Mouse (Mus musculus): Measurements from ENCODE around the gene Gm10721. TPM values are rescaled to one million over a fixed set of nuclear protein-coding genes. Genes with fewer than 3 reads are reported as not detected.
"Not testable (repeated sequence)": the region's sequence is repeated elsewhere in the genome, so short reads cannot be mapped to it uniquely, and the experiment has no call there.

Gene Gm10721
- polyA plus RNA-seq, 1 experiment, result not detected

DNA sequence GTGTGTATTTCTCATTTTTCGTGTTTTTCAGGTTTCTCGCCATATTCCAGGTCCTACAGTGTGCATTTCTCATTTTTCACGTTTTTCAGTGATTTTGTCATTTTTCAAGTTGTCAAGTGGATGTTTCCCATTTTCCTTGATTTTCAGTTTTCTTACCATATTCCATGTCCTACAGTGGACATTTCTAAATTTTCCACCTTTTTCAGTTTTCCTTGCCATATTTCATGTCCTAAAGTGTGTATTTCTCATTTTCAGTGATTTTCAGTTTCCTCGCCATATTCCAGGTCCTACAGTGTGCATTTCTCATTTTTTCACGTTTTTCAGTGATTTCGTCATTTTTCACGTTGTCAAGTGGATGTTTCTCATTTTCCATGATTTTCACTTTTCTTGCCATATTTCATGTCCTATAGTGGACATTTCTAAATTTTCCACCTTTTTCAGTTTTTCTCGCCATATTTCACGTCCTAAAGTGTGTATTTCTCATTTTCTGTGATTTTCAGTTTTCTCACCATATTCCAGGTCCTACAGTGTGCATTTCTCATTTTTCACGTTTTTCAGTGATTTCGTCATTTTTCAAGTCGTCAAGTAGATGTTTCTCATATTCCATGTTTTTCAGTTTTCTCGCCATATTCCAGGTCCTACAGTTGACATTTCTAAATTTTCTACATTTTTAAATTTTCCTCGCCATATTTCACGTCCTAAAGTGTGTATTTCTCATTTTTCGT, 16.5 kb downstream of the Gm10721 start:
- H3K4me2 ChIP-seq (ENCODE audit: low read depth), result not testable (repeated sequence)

DNA sequence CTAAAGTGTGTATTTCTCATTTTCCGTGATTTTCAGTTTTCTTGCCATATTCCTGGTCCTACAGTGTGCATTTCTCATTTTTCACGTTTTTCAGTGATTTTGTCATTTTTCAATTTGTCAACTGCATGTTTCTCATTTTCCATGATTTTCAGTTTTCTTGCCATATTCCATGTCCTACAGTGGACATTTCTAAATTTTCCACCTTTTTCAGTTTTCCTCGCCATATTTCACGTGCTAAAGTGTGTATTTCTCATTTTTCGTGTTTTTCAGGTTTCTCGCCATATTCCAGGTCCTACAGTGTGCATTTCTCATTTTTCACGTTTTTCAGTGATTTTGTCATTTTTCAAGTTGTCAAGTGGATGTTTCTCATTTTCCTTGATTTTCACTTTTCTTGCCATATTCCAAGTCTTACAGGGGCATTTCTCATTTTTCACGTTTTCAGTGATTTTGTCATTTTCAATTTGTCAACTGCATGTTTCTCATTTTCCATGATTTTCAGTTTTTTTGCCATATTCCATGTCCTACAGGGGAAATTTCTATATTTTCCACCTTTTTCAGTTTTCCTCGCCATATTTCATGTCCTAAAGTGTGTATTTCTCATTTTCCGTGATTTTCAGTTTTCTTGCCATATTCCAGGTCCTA, 17.9 kb downstream of the Gm10721 start:
- not testable (repeated sequence) for H3K79me2 ChIP-seq (ENCODE audit: control insufficient read depth, insufficient read depth); H3K27me3 ChIP-seq (ENCODE audit: control insufficient read depth, insufficient read depth, insufficient read length); H3ac ChIP-seq (ENCODE audit: control insufficient read depth, insufficient read length); H3K4me2 ChIP-seq (ENCODE audit: low read depth); H3K36me3 ChIP-seq (ENCODE audit: control insufficient read depth, insufficient read depth); H3K4me3 ChIP-seq

More for the DNA sequence above, 16.5 kb downstream of the Gm10721 start:
- not testable (repeated sequence) for H3K36me3 ChIP-seq (ENCODE audit: control insufficient read depth, insufficient read depth); H3ac ChIP-seq (ENCODE audit: control insufficient read depth, insufficient read length); H3K79me2 ChIP-seq (ENCODE audit: control insufficient read depth, insufficient read depth); H3K4me3 ChIP-seq; H3K27me3 ChIP-seq (ENCODE audit: control insufficient read depth, insufficient read depth, insufficient read length)

- not testable (repeated sequence) for H3K36me3 ChIP-seq (ENCODE audit: control insufficient read depth, insufficient read depth); H3K27me3 ChIP-seq (ENCODE audit: control insufficient read depth, insufficient read depth, insufficient read length); H3K79me2 ChIP-seq (ENCODE audit: control insufficient read depth, insufficient read depth); H3ac ChIP-seq (ENCODE audit: control insufficient read depth, insufficient read length); H3K4me2 ChIP-seq (ENCODE audit: low read depth); H3K4me3 ChIP-seq
Observed at GRCm38 (mm10) chr9:3034299-3034698, 21.4 kb downstream of the Gm10721 start, which contains the start of gene Gm17535. Gene Gm17535, plus strand, starts transcription at chr9:3034599.

- H3K4me3 ChIP-seq; H3K27me3 ChIP-seq (ENCODE audit: control insufficient read depth, insufficient read depth, insufficient read length); H3K36me3 ChIP-seq (ENCODE audit: control insufficient read depth, insufficient read depth); H3K79me2 ChIP-seq (ENCODE audit: control insufficient read depth, insufficient read depth); H3K4me2 ChIP-seq (ENCODE audit: low read depth); H3ac ChIP-seq (ENCODE audit: control insufficient read depth, insufficient read length): not testable (repeated sequence)
Observed at GRCm38 (mm10) chr9:3036577-3036976, 23.6 kb downstream of the Gm10721 start, which contains the start of gene Gm10715. Gene Gm10715, plus strand, starts transcription at chr9:3036877.

- not testable (repeated sequence) for H3K79me2 ChIP-seq (ENCODE audit: control insufficient read depth, insufficient read depth); H3K27me3 ChIP-seq (ENCODE audit: control insufficient read depth, insufficient read depth, insufficient read length); H3K4me3 ChIP-seq; H3ac ChIP-seq (ENCODE audit: control insufficient read depth, insufficient read length); H3K4me2 ChIP-seq (ENCODE audit: low read depth); H3K36me3 ChIP-seq (ENCODE audit: control insufficient read depth, insufficient read depth)
Observed at GRCm38 (mm10) chr9:3038161-3038560, 25.2 kb downstream of the Gm10721 start.

Other genes starting within 250 kb of the Gm10721 start
- not detected for gene Gm10722, start 12.2 kb upstream of the Gm10721 start, polyA plus RNA-seq (2012; fragmentation: generic; extraction: Trizol)
- not detected for gene Gm11168, start 9.8 kb upstream of the Gm10721 start, polyA plus RNA-seq (2012; fragmentation: generic; extraction: Trizol)
- not detected for gene Gm10720, start 2.5 kb downstream of the Gm10721 start, polyA plus RNA-seq (2012; fragmentation: generic; extraction: Trizol)
- gene Gm10719, start 4.3 kb downstream of the Gm10721 start, polyA plus RNA-seq (2012; fragmentation: generic; extraction: Trizol), result not detected
- not detected for gene Gm10718, start 10.4 kb downstream of the Gm10721 start, polyA plus RNA-seq (2012; fragmentation: generic; extraction: Trizol)
- gene Gm10717, start 12.3 kb downstream of the Gm10721 start, polyA plus RNA-seq (2012; fragmentation: generic; extraction: Trizol), result not detected
- gene Gm17535, start 21.5 kb downstream of the Gm10721 start, polyA plus RNA-seq (2012; fragmentation: generic; extraction: Trizol), result not detected
- gene Gm10715, start 23.7 kb downstream of the Gm10721 start, polyA plus RNA-seq (2012; fragmentation: generic; extraction: Trizol), result not detected